Mouse (Mus musculus): Measurements from ENCODE around the gene Acss3. TPM values are rescaled to one million over a fixed set of nuclear protein-coding genes. Genes with fewer than 3 reads are reported as not detected.

The Acss3 gene
- polyA plus RNA-seq, 1 experiment from 2014 or later: 7.0 TPM

- no peak for DNase-seq (ENCODE audit: low spot score)
- Histone ChIP-seq H3K36me3 (replicated peaks; ENCODE audit: control insufficient read depth, insufficient read depth, low read depth, low read length) (no peaks in the 10 kb centered on the region), H3K4me2 (ENCODE audit: low read depth, low read length) (no peak overlapping the region), H3K4me1 (ENCODE audit: control insufficient read depth, insufficient read depth, low read length) (no peaks in the 10 kb centered on the region), H3K27me3 (ENCODE audit: control insufficient read depth, insufficient read depth, low read length) (no peaks in the 10 kb centered on the region), H3K27ac (replicated peaks; ENCODE audit: low read depth, low read length) (no peak overlapping the region), H3K9me3 (replicated peaks; ENCODE audit: control insufficient read depth, low read length) (no peaks in the 10 kb centered on the region), H3K4me3 (ENCODE audit: low read depth, low read length) (no peak overlapping the region), H3K9ac (replicated peaks; ENCODE audit: low read length) (no peak overlapping the region)
- 74% methylated on average over 9 of the region's 9 CpGs for WGBS
- no peak for ATAC-seq (replicated peaks; ENCODE audit: insufficient number of reproducible peaks, low FRiP score, low TSS enrichment, low read depth)
Observed at GRCm38 (mm10) chr10:106928576-106929332, 194.7 kb downstream of the Acss3 start.

GRCm38 (mm10) chr10:106924798-106925197 lies 198.7 kb downstream of the Acss3 start:
- 83% methylated on average over 3 of the region's 3 CpGs for WGBS
- ATAC-seq (replicated peaks; ENCODE audit: insufficient number of reproducible peaks, low FRiP score, low TSS enrichment, low read depth): no peak
- Histone ChIP-seq H3K4me3 (ENCODE audit: low read depth, low read length) (no peak overlapping the region), H3K4me1 (ENCODE audit: control insufficient read depth, insufficient read depth, low read length) (no peaks in the 10 kb centered on the region), H3K27me3 (ENCODE audit: control insufficient read depth, insufficient read depth, low read length) (no peaks in the 10 kb centered on the region), H3K27ac (replicated peaks; ENCODE audit: low read depth, low read length) (no peak overlapping the region), H3K9me3 (replicated peaks; ENCODE audit: control insufficient read depth, low read length) (no peaks in the 10 kb centered on the region), H3K4me2 (ENCODE audit: low read depth, low read length) (no peak overlapping the region), H3K36me3 (replicated peaks; ENCODE audit: control insufficient read depth, insufficient read depth, low read depth, low read length) (no peaks in the 10 kb centered on the region), H3K9ac (replicated peaks; ENCODE audit: low read length) (no peak overlapping the region)
- DNase-seq (ENCODE audit: low spot score): no peak

DNA sequence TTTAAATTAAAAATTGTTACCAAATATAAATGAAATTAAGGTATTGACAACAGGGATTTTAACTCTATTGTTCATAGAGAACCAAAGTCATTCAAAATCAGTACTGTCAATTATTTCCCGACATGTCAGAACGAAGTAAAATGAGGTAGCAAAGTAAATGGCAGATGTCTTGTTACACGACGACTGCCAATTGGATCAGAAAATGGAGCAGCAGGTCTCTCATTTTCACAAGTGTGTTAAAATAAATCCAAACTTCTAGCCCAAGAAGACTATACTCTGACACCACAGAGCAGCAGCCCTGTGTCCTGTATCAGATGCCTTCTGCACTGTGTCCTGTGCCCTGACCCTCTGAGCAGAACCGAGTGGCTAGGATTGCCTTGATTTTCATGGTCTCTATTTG lies 199.1 kb downstream of the Acss3 start:
- WGBS: 88% methylated on average over 5 of the region's 5 CpGs
- H3K9ac ChIP-seq (replicated peaks; ENCODE audit: low read length): no peak overlapping the region

GRCm38 (mm10) chr10:106914822-106915221 lies 208.6 kb downstream of the Acss3 start:
- Histone ChIP-seq H3K36me3 (replicated peaks; ENCODE audit: control insufficient read depth, insufficient read depth, low read depth, low read length) (no peaks in the 10 kb centered on the region), H3K4me3 (ENCODE audit: low read depth, low read length) (no peak overlapping the region), H3K9me3 (replicated peaks; ENCODE audit: control insufficient read depth, low read length) (no peaks in the 10 kb centered on the region), H3K4me2 (ENCODE audit: low read depth, low read length) (no peak overlapping the region), H3K27me3 (ENCODE audit: control insufficient read depth, insufficient read depth, low read length) (no peaks in the 10 kb centered on the region), H3K9ac (replicated peaks; ENCODE audit: low read length) (no peak overlapping the region), H3K27ac (replicated peaks; ENCODE audit: low read depth, low read length) (no peak overlapping the region), H3K4me1 (ENCODE audit: control insufficient read depth, insufficient read depth, low read length) (no peaks in the 10 kb centered on the region)
- ATAC-seq (replicated peaks; ENCODE audit: insufficient number of reproducible peaks, low FRiP score, low TSS enrichment, low read depth) (no peak), DNase-seq (ENCODE audit: low spot score) (no peak)

More for the DNA sequence above, 199.1 kb downstream of the Acss3 start:
- H3K36me3 ChIP-seq (replicated peaks; ENCODE audit: control insufficient read depth, insufficient read depth, low read depth, low read length): no peaks in the 10 kb centered on the region
- ATAC-seq (replicated peaks; ENCODE audit: insufficient number of reproducible peaks, low FRiP score, low TSS enrichment, low read depth) (no peak), DNase-seq (ENCODE audit: low spot score) (no peak)
- H3K27me3 ChIP-seq (ENCODE audit: control insufficient read depth, insufficient read depth, low read length): no peaks in the 10 kb centered on the region
- H3K4me2 ChIP-seq (ENCODE audit: low read depth, low read length): no peak overlapping the region
- H3K9me3 ChIP-seq (replicated peaks; ENCODE audit: control insufficient read depth, low read length): no peaks in the 10 kb centered on the region
- H3K27ac ChIP-seq (replicated peaks; ENCODE audit: low read depth, low read length): no peak overlapping the region
- no peak overlapping the region for H3K4me3 ChIP-seq (ENCODE audit: low read depth, low read length)
- no peaks in the 10 kb centered on the region for H3K4me1 ChIP-seq (ENCODE audit: control insufficient read depth, insufficient read depth, low read length)

- Histone ChIP-seq H3K4me2 (ENCODE audit: low read depth, low read length) (no peak overlapping the region), H3K4me3 (ENCODE audit: low read depth, low read length) (no peak overlapping the region), H3K27me3 (ENCODE audit: control insufficient read depth, insufficient read depth, low read length) (no peaks in the 10 kb centered on the region), H3K36me3 (replicated peaks; ENCODE audit: control insufficient read depth, insufficient read depth, low read depth, low read length) (no peaks in the 10 kb centered on the region), H3K4me1 (ENCODE audit: control insufficient read depth, insufficient read depth, low read length) (no peaks in the 10 kb centered on the region), H3K9me3 (replicated peaks; ENCODE audit: control insufficient read depth, low read length) (no peaks in the 10 kb centered on the region), H3K9ac (replicated peaks; ENCODE audit: low read length) (no peak overlapping the region), H3K27ac (replicated peaks; ENCODE audit: low read depth, low read length) (no peak overlapping the region)
- DNase-seq (ENCODE audit: low spot score) (no peak), ATAC-seq (replicated peaks; ENCODE audit: insufficient number of reproducible peaks, low FRiP score, low TSS enrichment, low read depth) (no peak)
Observed at GRCm38 (mm10) chr10:106914275-106914674, 209.2 kb downstream of the Acss3 start.

DNA sequence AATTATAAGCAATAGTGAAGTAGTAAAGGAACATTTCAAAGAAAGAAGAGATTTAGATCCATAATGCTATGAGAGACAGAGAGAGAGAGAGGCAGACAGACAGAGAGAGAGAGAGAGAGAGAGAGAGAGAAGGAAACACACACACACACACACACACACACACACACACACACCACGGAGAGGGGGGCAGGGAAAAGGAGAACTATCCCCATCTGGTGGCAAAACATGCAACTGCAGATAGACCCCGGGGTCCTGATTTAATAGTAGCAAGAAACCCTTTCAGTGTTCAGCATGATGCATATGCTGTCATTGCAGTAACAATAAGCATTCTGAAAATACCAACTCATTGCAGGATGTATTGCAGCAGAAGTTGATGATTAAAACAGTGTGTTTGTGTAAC lies 210.4 kb downstream of the Acss3 start:
- ATAC-seq (replicated peaks; ENCODE audit: insufficient number of reproducible peaks, low FRiP score, low TSS enrichment, low read depth): no peak
- peak; percentile 65 for DNase-seq (ENCODE audit: low spot score)

DNA sequence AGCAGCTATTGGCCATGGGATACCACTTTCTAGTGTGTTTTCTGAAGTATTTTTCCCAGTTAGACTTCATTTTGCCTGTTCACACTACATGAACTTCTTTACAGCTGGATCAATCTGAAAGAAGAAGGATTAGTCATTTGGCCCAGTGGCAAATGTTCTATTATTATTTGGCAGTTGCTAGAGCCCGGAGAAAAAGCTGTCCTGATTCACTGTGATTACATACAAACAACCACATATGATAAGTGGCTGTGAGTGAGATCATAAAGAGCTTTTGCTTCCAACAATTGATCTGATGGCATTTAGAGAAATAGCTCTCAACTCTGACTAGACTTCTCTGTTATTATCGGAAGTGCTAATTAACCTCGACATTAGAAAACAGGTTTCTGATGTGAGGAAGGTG lies 213.4 kb downstream of the Acss3 start:
- Histone ChIP-seq H3K36me3 (replicated peaks; ENCODE audit: control insufficient read depth, insufficient read depth, low read depth, low read length) (no peaks in the 10 kb centered on the region), H3K9ac (replicated peaks; ENCODE audit: low read length) (no peak overlapping the region), H3K4me3 (ENCODE audit: low read depth, low read length) (no peak overlapping the region), H3K4me1 (ENCODE audit: control insufficient read depth, insufficient read depth, low read length) (no peaks in the 10 kb centered on the region), H3K9me3 (replicated peaks; ENCODE audit: control insufficient read depth, low read length) (no peaks in the 10 kb centered on the region), H3K27me3 (ENCODE audit: control insufficient read depth, insufficient read depth, low read length) (no peaks in the 10 kb centered on the region), H3K27ac (replicated peaks; ENCODE audit: low read depth, low read length) (no peak overlapping the region), H3K4me2 (ENCODE audit: low read depth, low read length) (no peak overlapping the region)
- ATAC-seq (replicated peaks; ENCODE audit: insufficient number of reproducible peaks, low FRiP score, low TSS enrichment, low read depth): no peak
- DNase-seq (ENCODE audit: low spot score): no peak
- 76% methylated on average over 3 of the region's 3 CpGs for WGBS

More for the DNA sequence above, 210.4 kb downstream of the Acss3 start:
- Histone ChIP-seq H3K4me2 (ENCODE audit: low read depth, low read length) (no peak overlapping the region), H3K27me3 (ENCODE audit: control insufficient read depth, insufficient read depth, low read length) (no peaks in the 10 kb centered on the region), H3K27ac (replicated peaks; ENCODE audit: low read depth, low read length) (no peak overlapping the region), H3K9ac (replicated peaks; ENCODE audit: low read length) (no peak overlapping the region), H3K4me1 (ENCODE audit: control insufficient read depth, insufficient read depth, low read length) (no peaks in the 10 kb centered on the region), H3K9me3 (replicated peaks; ENCODE audit: control insufficient read depth, low read length) (no peaks in the 10 kb centered on the region), H3K4me3 (ENCODE audit: low read depth, low read length) (no peak overlapping the region), H3K36me3 (replicated peaks; ENCODE audit: control insufficient read depth, insufficient read depth, low read depth, low read length) (no peaks in the 10 kb centered on the region)
- WGBS: 23% methylated on average over 2 of the region's 2 CpGs

GRCm38 (mm10) chr10:106896351-106896750 lies 227.1 kb downstream of the Acss3 start:
- H3K27ac ChIP-seq (replicated peaks; ENCODE audit: low read depth, low read length): no peak overlapping the region
- ATAC-seq (replicated peaks; ENCODE audit: insufficient number of reproducible peaks, low FRiP score, low TSS enrichment, low read depth): peak; percentile 84
- no peaks in the 10 kb centered on the region for H3K4me1 ChIP-seq (ENCODE audit: control insufficient read depth, insufficient read depth, low read length)
- H3K4me2 ChIP-seq (ENCODE audit: low read depth, low read length): no peak overlapping the region
- H3K9me3 ChIP-seq (replicated peaks; ENCODE audit: control insufficient read depth, low read length): no peaks in the 10 kb centered on the region
- no peak for DNase-seq (ENCODE audit: low spot score)
- no peaks in the 10 kb centered on the region for H3K36me3 ChIP-seq (replicated peaks; ENCODE audit: control insufficient read depth, insufficient read depth, low read depth, low read length)
- WGBS: 40% methylated on average over 13 of the region's 13 CpGs
- no peaks in the 10 kb centered on the region for H3K27me3 ChIP-seq (ENCODE audit: control insufficient read depth, insufficient read depth, low read length)
- no peak overlapping the region for H3K4me3 ChIP-seq (ENCODE audit: low read depth, low read length)
- H3K9ac ChIP-seq (replicated peaks; ENCODE audit: low read length): no peak overlapping the region

Data from embryonic facial prominence, embryonic 11.5 days (tissue).